Mouse (Mus musculus): Measurements from ENCODE around the gene Dkk3.
"Not testable (repeated sequence)": the region's sequence is repeated elsewhere in the genome, so short reads cannot be mapped to it uniquely, and the experiment has no call there.

Gene Dkk3

DNA sequence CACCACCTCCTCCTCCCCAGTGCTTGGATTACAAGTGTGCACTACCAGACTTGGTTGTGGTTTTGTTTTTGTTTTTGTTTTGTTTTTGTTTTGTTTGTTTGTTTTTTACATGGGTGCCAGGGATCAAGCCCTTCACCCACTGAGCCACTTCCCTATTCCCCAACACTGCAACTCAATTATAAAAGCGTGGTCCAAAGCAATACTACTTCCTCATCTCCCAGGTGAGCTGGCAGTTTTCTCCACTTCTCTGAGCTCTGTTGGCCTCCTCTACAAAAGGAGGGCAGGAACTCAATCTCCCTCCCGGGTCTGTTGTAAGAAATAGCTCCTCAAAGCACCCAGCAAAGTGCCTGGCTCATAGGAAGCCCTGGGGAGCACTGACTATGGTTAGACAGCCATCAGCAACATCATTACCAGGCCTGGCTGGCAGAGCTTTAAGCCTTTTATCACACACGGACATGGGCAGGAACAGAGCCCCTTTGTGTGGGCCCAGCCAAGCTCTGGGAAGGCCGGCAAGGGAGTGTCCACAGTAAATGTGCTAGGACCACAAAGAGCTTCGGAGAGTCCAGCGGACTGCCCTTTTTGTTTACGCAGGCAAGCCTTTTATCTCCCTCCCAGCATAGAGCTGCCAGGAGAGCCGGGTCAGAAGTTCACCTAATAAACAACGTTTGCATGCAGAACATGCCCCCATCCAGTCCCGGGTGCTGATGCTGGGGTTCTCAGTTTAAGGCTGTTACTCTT is 11.3 kb upstream of the Dkk3 start:
- DNase-seq (ENCODE audit: low read depth, low spot score) = no peak

GRCm38 (mm10) chr7:112165593-112165992 is 6.7 kb upstream of the Dkk3 start:
- DNase-seq (ENCODE audit: low read depth, low spot score) = no peak

- DNase-seq (ENCODE audit: low read depth, low spot score) = not testable (repeated sequence)
Measured at GRCm38 (mm10) chr7:112165032-112165431, 6.2 kb upstream of the Dkk3 start.

DNA sequence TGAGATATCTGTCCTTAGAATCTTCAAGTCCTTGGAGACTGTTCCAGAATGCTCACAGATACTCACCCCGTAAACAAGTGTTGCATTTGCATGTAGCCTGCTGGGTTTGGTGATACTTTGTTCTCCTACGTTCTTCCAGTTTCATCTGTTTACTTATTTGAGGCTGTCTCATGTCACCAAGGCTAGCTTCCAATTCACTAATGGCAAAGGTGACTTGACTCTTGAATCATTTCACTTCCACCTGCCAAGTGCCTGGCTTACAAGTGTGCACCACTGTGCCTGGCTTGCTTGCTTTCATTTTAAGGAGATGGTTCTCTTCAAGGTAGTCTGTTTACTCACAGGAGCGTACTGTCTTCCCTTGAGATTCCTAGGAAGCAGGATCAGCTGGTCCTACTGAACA is 5.6 kb upstream of the Dkk3 start:
- no peak for DNase-seq (ENCODE audit: low read depth, low spot score)

DNA sequence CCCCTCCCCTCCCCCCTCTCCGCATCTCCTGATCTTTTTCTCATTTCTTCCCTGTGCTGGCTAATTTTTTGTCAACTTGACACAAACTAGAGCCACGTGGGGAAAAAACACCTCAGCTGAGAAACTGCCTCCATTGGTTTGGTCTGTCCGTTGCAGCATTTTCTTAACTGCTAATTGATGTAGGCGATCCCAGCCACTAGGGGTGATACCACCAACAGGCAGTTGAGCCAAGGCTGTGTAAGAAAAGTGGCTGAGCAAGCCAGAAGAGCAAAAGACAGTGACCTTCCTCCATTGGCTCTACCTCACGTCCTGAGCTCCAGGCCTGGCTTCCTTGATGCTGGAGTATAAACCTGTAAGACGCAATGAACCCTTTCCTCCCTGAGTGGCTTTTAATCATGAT is 978 bp upstream of the Dkk3 start:
- DNase-seq (ENCODE audit: low read depth, low spot score) = no peak

- no peak for DNase-seq (ENCODE audit: low read depth, low spot score)
Measured at GRCm38 (mm10) chr7:112158316-112158741, 528 bp downstream of the Dkk3 start.

DNA sequence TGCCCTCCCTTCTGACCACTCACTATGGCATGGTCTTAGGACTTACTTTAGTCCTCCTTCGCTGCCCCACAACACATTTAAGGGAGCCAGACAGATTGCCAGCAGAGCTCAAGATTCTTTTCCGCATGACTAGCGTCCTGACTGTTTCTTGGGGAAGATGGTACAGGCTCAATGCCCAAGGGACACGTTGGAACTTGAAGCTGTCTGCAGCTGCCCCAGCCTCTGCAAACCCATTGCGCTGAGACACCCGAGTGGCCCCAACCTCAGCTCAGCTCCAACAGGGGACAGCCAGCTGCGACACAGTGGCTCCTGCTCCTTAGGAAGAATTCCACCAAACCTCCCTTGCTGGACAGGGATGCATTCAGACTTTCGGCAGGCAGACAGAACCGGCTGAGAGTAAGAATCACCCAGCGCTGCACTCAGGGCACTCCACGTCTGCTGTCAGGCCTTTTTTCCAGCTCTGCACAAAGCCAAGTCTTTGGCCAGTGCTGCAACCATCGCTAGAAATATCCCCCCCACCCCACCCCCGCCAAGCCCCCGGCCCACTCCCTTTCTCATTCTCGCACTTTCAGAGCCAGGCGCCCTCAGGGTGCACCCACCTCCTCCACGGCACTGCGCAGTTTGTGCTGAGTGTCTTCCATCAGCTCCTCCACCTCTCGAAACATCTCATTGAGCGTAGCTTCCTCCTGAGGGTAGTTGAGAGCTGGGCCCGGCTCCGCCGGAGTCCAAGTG is 1.1 kb downstream of the Dkk3 start:
- DNase-seq (ENCODE audit: low read depth, low spot score) = no peak

DNA sequence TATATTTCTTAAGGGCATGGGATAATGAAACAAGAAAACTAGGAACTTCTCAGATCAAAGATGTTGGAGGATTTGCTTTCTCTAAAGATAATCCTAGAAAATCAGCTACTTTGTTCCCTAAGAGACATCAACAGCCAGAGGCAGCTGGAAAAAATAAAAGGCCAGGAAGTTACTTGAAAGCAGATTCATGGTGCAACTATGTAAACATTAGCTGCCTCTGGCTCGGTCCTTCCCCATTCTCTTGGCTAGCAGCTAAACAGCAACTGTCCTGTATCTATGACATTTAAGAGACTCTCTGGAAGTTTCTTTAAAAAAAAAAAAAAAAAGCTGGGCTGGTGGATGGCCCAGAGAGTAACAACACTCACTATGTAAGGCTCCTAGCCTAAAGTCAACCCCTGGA is 3.7 kb downstream of the Dkk3 start:
- DNase-seq (ENCODE audit: low read depth, low spot score) = no peak

DNA sequence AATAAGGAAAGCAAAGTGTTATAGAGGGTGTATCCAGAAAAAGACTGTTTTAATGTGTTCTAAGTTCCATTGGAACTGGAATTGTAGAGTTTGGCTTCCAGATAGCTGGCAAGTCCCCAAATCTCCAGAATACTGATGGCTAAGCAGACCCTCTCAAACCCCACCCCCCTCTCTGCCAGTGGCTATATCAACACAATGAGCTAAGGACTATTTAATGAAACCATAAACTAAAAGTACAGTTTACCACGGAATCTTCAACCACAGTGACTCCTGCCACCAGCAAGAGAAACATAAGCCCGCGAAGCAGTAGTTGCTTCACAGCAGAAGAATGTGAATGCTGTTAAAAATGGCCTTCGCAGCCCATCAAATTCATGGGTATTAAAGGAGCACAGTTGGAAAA is 4.4 kb downstream of the Dkk3 start:
- no peak for DNase-seq (ENCODE audit: low read depth, low spot score)

GRCm38 (mm10) chr7:112149113-112149512 is 9.7 kb downstream of the Dkk3 start:
- DNase-seq (ENCODE audit: low read depth, low spot score) = no peak

DNA sequence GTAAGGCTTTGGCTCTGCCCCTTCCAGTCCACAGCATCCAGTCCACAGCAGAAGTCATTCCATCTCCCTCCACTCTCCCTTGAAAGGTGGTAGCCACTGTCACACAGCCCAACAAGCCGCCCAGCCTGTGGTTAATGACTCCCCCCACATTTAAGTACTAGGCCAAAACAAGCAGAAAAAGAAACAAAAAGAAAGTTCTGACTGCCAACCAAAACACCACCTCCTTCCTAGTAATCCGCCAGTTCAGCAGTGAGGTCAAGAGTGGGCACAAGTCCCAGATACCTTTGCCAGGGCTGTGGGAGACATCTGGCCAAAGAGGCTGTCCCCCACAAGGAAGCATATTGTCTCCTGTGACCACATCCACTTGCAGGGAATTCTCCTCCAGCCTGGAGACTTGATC is 10.9 kb downstream of the Dkk3 start:
- DNase-seq (ENCODE audit: low read depth, low spot score) = no peak

- DNase-seq (ENCODE audit: low read depth, low spot score) = no peak
Measured at GRCm38 (mm10) chr7:112144646-112145179, 14.1 kb downstream of the Dkk3 start.

- DNase-seq (ENCODE audit: low read depth, low spot score) = no peak
Measured at GRCm38 (mm10) chr7:112143978-112144377, 14.9 kb downstream of the Dkk3 start.

GRCm38 (mm10) chr7:112143090-112143500 is 15.8 kb downstream of the Dkk3 start:
- DNase-seq (ENCODE audit: low read depth, low spot score) = no peak

- no peak for DNase-seq (ENCODE audit: low read depth, low spot score)
Measured at GRCm38 (mm10) chr7:112142616-112143015, 16.2 kb downstream of the Dkk3 start.

GRCm38 (mm10) chr7:112140725-112141124 is 18.1 kb downstream of the Dkk3 start:
- no peak for DNase-seq (ENCODE audit: low read depth, low spot score)

DNA sequence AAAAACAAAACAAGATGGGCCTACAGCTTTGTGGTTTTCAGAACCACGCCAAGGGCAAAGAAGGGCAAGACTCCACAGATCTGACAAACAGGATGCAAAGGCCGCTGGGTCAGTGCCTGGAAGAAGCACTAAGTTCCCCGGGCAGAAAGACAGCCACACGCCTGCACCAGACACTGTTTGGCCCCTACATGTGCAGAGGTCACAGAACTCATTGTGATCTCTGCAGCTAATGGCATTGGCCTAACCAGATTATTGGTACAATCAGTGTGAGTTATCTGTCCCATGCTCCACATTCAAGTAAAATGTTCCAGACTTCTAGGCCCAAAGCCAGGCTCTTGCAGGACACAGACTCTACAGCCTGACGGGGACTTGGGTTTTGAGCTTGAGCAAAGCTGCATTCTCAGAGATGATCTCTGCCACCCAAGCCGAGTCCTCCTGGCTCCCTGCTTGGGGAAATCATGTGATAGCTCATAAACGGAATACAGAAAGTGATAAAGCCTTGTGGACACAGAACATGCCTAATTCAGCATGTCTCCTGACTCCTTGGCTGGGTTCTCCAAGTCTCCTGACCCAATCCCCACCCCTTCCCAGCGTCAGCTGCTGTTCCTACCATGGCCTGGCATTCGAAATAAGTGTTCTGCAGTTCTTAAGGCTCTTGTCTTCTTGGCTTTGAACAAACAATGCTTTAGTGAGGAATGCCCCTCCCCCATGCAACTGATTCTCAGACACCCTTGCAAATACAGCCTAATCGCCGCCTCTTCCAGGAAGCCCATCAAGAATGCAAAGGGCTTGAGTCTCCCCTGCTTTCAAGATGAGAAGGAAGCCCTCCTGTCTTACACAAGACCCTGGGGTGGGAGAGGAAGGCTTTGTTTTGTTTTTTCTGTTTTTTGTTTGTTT is 20.1 kb downstream of the Dkk3 start:
- DNase-seq (ENCODE audit: low read depth, low spot score) = no peak

DNA sequence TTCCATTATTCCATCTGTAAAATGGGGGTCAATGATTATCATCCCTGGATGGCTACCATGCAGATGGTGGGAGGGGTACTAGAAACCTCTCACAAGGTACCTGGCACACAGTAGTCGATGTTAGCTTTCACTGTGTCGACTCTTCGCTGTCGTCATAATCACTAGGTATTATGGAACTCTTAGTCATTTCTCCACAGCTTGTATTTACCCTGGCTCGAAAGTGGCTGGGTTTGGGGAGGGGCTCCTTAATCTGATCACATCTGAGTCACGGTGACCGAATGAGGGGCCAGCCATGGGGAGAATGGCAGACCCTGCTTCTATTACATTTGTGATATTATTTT is 20.7 kb downstream of the Dkk3 start:
- no peak for DNase-seq (ENCODE audit: low read depth, low spot score)

DNA sequence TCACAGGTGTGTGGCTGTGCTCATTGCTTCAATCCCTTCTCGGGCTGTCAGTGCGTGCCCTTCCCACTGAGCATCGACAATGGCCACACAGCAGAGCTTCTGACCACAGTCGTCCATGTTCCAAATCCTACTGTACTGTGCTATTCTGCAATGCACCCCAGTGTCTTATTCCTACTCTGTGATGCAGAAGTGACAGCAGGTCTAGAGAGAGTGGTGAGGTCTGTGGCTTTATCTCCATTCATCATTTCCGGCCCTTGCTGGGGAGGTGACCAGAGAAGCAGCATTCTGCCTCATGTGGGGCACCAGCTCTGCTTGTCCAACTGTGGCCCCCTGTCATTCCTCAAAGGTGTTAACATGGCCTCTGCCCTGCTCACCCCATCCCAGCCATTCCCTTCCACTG is 22.3 kb downstream of the Dkk3 start:
- no peak for DNase-seq (ENCODE audit: low read depth, low spot score)

- DNase-seq (ENCODE audit: low read depth, low spot score) = no peak
Measured at GRCm38 (mm10) chr7:112135161-112135560, 23.7 kb downstream of the Dkk3 start.

GRCm38 (mm10) chr7:112133277-112133676 is 25.6 kb downstream of the Dkk3 start:
- DNase-seq (ENCODE audit: low read depth, low spot score) = no peak

DNA sequence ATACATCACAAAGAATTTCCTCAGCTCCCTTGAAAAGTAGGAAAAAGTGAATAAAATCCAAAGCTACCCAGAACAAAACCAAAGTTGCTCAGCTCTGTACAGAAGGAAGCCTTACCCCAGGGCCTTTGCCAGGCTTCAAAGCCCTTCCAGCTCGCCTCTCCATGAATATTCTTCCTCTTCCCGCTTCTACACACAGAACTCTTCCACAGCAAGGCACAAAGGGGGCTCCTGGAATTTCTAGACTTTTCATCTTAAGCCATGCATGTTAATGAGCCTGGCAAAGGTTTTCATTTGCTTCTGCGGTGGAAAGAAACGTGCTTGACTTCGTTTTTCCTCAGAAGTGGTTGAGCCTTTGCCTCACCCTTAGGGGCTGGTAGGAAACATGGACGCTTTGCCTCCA is 26.9 kb downstream of the Dkk3 start:
- DNase-seq (ENCODE audit: low read depth, low spot score) = no peak
